Mouse (Mus musculus): ENCODE data around the gene Erf.

The Erf gene

GRCm38 (mm10) chr7:25281166-25281733 lies 30.7 kb upstream of the Erf start:
- DNase-seq (ENCODE audit: low spot score in 2 of 2), result peak in 1 of 2 experiments; percentile 15

- DNase-seq (ENCODE audit: low spot score in 2 of 2), result peak; percentile 54 to 65
Observed at GRCm38 (mm10) chr7:25279861-25280791, 29.6 kb upstream of the Erf start.

- peak; percentile 90 to 91 for DNase-seq (ENCODE audit: low spot score in 2 of 2)
Observed at GRCm38 (mm10) chr7:25279076-25279860, 28.7 kb upstream of the Erf start.

GRCm38 (mm10) chr7:25278341-25279075 lies 27.9 kb upstream of the Erf start:
- peak; percentile 84 to 86 for DNase-seq (ENCODE audit: low spot score in 2 of 2)

GRCm38 (mm10) chr7:25277998-25278340 lies 27.4 kb upstream of the Erf start:
- DNase-seq (ENCODE audit: low spot score in 2 of 2), result no peak

- no peak for DNase-seq (ENCODE audit: low spot score in 2 of 2)
Observed at GRCm38 (mm10) chr7:25277405-25277804, 26.8 kb upstream of the Erf start.

- no peak for DNase-seq (ENCODE audit: low spot score in 2 of 2)
Observed at GRCm38 (mm10) chr7:25275555-25276298, 25.2 kb upstream of the Erf start.

GRCm38 (mm10) chr7:25274996-25275395 lies 24.4 kb upstream of the Erf start:
- no peak for DNase-seq (ENCODE audit: low spot score in 2 of 2)

- DNase-seq (ENCODE audit: low spot score in 2 of 2), result no peak
Observed at GRCm38 (mm10) chr7:25274571-25274970, 24.0 kb upstream of the Erf start.

- DNase-seq (ENCODE audit: low spot score in 2 of 2), result no peak
Observed at GRCm38 (mm10) chr7:25273259-25274241, 23.0 kb upstream of the Erf start.

GRCm38 (mm10) chr7:25272445-25273258 lies 22.1 kb upstream of the Erf start:
- DNase-seq (ENCODE audit: low spot score in 2 of 2), result no peak

GRCm38 (mm10) chr7:25271651-25272444 lies 21.3 kb upstream of the Erf start:
- DNase-seq (ENCODE audit: low spot score in 2 of 2), result no peak

GRCm38 (mm10) chr7:25270652-25271633 lies 20.4 kb upstream of the Erf start:
- DNase-seq (ENCODE audit: low spot score in 2 of 2), result no peak

- no peak for DNase-seq (ENCODE audit: low spot score in 2 of 2)
Observed at GRCm38 (mm10) chr7:25269545-25270271, 19.1 kb upstream of the Erf start.

- no peak for DNase-seq (ENCODE audit: low spot score in 2 of 2)
Observed at GRCm38 (mm10) chr7:25269029-25269428, 18.5 kb upstream of the Erf start.

- no peak for DNase-seq (ENCODE audit: low spot score in 2 of 2)
Observed at GRCm38 (mm10) chr7:25268588-25268987, 18.0 kb upstream of the Erf start.
